Mouse (Mus musculus): ENCODE results near the gene Rnf220.

DNA sequence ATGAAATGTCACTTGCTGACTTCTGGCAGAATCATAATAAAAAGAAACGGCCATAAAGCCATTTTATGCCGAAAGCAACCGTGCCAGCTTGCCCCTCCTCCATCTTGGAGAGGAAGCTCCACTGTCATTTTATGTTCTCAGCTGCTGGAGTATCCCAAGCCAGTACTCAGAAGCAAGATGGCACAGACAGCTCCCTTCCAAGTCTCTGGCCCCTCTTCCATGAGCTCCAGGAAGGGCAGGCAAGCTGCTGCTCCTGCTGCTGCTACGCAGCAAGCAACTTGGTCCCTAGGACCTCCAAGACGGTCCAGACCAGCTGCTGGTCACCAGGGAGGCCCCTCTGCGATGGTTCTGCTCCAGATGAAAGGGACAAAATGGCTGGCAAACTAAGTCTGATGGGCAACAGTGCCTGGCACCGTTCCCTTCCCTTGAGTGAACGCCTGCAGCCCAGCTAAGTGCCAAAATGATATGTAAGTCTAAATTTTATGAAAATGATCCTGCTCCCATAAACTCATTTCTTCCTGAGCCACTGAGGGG, 216.4 kb downstream of the Rnf220 start:
- TF ChIP-seq CTCF (IDR thresholded peaks at IDR 0.05; ENCODE audit: extremely low read depth, insufficient read depth, insufficient read length, insufficient replicate concordance): no peak
- TF ChIP-seq POLR2A (IDR thresholded peaks at IDR 0.05; ENCODE audit: low read depth, low read length): no peak
